Mouse (Mus musculus) granulocyte monocyte progenitor cell, adult 5-6 weeks (primary cell): ENCODE results near the gene Lgals4. TPM values are rescaled to one million over a fixed set of nuclear protein-coding genes. Genes with fewer than 3 reads are reported as not detected.
"Not testable (repeated sequence)": the region's sequence is repeated elsewhere in the genome, so short reads cannot be mapped to it uniquely, and the experiment has no call there.

Source experiments
- ATAC-seq: replicated peaks from 2 replicates; pipeline ENCODE4 v1.8.0; 2016; ENCODE audit warnings: mild to moderate bottlenecking, moderate TSS enrichment, inconsistent platforms; ENCODE audit not compliant: poor library complexity, severe bottlenecking
- total RNA-seq, 2 experiments: library from RNA; stranded (forward) in 1 of 2; stranded (reverse) in 1 of 2; fragments of 200-712, 200-1000 nt in 1 of 2; fragments of >200 nt in 1 of 2; fragmentation: Nextera tagmentation in 1 of 2; gene quantifications; 2 replicates each; pipeline ENCODE4 v1.2.3; 2014 to 2017

The Lgals4 gene
- total RNA-seq, 2 experiments from 2014 or later = 3.9 to 20.8 TPM

DNA sequence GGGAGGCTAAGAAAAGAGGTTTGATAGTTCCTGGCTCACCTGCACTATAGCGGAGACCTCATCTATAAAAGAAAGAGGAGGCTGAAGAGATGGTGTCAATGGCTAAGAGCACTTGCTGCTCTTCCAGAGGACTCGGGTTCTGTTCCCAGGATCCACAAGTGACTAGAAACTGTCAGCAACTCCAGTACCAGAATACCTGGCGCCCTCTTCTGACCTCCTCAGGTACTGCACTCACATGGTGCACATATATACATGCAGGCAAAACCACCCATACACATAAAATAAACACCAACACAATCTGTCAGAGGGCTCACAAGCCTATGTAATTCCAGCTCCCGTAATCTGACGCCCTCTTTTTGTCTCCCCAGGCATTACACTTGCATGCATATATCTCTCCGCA is 27.2 kb downstream of the Lgals4 start:
- no peak for ATAC-seq

DNA sequence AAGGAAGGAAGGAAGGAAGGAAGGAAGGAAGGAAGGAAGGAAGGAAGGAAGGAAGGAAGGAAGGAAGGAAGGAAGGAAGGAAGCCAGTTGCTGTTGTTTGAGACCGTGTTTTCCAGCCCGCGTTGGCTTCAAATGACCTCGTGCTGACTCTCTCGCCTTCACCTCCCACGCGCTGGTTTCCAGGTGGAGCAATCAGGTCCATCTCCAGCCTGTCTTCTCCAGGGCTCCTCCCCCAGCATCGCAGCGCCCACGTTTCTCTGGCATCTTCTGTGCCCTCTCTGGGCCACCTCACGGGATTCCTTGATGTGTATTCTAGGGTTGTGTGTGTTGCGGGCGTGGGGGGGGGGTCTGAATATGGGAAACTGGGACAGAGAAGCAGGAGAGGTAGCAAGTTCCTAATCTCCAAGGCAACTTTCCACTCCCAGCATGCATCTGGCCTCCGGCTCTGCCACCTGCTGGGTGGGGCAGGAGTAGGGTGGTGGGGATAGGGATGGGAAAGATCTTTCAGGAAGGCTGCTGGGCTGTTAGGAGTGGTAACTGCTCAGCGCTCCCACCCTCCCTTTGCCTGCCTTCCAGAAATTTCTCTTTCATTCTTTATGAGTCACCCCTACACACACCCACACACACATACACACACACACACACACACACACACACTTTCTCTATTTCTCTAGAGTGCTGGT is 29.3 kb downstream of the Lgals4 start:
- no peak for ATAC-seq

DNA sequence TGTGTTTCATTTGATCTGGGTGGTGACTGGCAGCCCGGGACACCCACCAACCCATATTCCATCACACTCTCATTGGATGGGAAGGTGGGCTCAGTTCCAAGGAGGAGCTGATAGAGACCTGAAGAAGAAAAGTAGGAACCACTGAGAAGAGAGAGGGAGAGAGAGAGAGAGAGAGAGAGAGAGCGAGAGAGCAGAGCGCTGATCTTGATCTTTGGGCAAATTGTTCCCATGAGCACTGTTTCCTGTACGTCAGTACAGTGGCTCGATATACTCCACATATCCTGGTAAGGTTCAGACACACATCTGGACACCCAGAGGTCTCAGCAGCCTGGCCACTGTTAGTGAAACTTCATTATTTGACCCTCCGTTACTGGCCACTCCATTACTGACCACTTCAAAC is 29.9 kb downstream of the Lgals4 start, which contains the start of gene Lgals7:
TSS of gene Lgals7 (plus strand) at position 314 of the 400 bp plus-strand sequence.
- ATAC-seq = no peak

- ATAC-seq = no peak
Observed at GRCm38 (mm10) chr7:28864288-28864750, 30.7 kb downstream of the Lgals4 start.

- ATAC-seq = peak; percentile 93
Observed at GRCm38 (mm10) chr7:28865481-28866300, 32.0 kb downstream of the Lgals4 start.

DNA sequence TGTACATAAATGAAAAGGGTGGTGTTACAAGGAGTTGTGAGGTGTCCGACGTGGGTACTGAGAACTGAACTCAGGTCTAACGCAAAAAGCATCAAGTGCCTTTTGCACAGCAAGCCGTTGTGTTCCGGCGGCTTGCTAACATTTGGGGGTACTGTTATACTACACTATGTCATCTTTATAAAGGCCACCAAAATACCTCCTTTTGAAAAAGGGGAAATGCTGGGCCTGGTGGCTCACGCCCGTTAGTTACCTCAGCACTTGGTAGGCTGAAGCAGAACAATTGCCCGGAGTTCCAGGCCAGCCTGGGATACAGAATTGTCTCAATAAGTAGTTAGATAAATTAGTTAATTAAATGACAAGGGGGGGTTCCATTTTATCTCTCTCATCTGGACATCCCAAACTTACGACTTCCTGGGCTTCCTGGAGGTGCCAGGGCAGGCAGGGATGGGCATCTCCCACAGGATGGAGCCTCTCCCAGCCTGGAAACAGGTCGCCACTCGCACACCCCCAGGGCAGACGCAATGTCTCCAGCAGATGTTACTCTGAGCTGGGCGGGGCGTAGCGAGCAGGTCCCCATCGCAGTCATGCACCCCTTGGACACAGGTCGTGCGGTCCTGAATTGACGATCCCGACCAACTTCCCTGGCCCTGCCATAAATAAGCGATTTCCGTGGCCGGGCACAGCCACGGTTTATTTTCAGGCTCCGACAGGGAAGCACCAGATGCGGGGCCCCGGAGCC is 33.3 kb downstream of the Lgals4 start:
- no peak for ATAC-seq

DNA sequence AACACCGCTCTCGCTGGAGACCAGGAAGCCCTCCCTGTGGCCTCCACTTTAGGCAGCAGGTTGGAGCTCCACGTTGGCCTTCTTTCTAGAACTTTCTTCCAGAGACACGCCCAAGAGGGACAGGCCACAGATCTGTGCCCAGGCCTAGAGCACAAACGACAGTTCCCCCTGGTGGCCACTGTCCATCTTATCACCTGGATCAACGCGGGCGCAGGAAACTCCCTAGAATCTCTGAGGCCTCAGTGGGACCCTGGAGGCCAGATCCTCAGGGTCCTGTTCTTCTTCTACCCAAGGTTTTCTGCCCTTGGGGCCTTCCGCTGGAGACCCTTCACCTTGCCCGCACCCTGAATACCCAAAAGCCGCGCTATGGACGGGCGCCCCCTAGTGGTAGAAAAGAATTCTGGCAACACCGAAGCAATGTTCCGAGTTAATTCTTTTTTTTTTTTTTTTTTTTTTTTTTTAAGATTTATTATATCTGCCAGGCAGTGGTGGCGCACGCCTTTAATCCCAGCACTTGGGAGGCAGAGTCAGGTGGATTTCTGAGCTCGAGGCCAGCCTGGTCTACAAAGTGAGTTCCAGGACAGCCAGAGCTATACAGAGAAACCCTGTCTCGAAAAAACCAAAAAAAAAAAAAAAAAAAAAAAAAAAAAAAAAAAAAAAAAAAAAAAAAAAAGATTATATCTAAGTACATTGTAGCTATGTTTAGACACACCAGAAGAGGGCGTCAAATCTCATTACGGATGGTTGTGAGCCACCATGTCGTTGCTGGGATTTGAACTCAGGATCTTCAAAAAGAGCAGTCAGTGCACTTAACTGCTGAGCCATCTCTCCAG is 34.1 kb downstream of the Lgals4 start:
- ATAC-seq = peak; percentile 52

DNA sequence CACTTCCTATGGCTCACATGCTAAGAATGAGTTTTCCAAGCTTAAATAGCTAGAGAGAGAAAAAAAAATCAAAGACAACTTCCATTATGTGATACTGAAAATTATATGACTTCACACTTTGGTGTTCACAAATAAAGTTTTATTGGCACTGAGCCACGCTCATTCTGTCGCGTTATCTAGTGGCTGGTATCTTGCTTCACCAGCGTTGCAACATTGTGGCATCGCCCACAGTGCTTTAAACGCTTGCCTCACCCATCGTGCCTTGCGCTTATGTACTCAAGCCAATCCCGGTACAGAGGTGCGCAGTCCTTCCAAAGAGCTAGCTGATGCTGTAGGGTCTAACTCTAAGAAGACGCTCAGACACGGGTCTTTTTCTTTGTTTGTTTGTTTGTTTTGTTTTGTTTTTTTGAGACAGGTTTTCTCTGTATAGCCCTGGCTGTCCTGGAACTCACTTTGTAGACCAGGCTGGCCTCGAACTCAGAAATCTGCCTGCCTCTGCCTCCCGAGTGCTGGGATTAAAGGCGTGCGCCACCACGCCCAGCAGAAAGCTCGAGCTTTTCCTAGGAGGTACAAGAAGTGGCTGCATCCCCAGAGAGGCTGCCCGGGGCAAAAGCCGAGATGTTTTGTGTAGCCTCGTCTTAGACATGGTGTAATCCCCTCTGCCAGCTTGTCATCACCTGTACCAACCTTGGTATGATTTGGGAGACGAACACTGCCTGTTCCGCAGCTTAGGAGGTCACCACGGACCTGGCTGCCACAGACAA is 37.4 kb downstream of the Lgals4 start:
- ATAC-seq = peak; percentile 76

- ATAC-seq = no peak
Observed at GRCm38 (mm10) chr7:28874565-28874964, 40.9 kb downstream of the Lgals4 start.

DNA sequence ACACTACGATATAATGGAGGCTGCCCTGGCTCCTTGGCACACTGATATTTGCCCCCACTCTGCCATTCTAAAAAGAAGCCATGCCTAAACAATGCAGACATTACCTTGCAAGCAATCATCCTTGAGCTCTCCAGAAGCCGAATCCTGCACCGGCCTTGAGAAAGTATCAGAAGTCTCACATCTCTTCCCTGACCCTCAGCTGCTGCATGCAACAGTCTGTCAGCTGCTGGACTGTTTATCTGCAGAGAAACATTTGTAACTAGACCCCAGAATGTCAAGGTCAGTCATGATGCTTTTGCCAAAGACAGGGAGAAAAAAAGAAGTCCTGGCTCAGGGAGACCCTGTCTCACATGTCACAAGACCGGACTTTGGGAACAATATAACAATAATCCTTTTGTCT is 42.4 kb downstream of the Lgals4 start:
- ATAC-seq = no peak

- ATAC-seq = no peak
Observed at GRCm38 (mm10) chr7:28877155-28877554, 43.5 kb downstream of the Lgals4 start.

DNA sequence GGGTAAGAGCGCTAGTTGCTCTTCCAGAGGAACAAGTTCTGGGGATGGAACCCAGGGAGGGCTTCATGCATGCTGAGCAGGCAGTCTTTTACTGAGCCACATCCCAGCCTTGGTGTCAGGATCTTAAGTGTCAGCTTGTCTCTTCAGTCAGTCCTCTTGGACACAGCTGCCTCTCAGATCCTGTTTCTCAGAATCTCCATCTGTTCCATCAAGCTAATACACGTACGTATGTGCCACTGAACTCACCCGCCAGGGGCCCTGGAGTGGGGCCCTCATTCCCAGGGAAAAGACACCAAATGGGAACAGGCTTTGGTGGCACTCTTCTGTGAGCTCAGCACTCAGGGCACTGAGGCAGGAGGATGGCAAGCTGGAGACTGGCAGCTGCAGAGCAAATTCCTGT is 44.2 kb downstream of the Lgals4 start:
- no peak for ATAC-seq

DNA sequence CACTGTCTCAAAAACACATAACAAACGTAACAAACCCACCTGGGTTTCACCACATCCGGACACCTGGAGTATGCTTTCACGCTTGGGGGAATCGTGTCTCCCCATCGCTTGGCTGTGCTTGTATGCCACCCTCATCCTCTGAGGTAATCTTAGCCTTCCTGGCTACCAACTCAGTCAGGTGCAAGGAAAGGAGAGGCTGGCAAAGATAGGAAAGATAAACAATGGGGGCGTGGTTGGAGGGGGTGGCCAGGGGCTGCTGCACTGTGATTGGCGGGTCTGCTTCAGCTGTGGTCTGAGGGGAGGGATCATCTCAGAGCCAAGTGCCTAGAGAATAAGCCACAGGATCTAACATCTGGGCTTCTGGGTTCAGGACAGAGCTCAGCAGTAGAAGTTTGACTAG is 46.0 kb downstream of the Lgals4 start:
- no peak for ATAC-seq

- ATAC-seq = no peak
Observed at GRCm38 (mm10) chr7:28880554-28880953, 46.9 kb downstream of the Lgals4 start.

DNA sequence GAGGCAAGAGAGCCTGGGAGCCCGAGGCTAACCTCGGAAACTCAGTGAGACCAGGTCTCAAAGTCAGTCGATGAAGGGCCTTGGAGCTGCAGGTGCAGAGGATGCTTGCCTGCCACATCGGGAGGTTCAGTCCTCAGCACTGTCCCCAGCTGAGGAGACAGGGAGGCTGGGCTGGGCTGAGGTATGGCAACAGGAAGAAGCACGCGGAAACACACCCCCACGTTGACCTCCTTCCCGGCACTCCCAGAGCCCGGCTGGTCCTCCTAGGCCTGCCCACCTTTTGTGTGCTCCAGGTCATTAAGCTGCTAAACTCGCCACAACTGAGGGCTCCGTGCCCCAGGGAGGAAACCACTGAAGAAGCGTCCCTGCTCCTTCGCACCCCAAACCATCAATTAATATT is 47.5 kb downstream of the Lgals4 start, which contains the start of gene Capn12:
TSS of gene Capn12 (plus strand) at position 224 of the 400 bp plus-strand sequence.
- ATAC-seq = no peak

DNA sequence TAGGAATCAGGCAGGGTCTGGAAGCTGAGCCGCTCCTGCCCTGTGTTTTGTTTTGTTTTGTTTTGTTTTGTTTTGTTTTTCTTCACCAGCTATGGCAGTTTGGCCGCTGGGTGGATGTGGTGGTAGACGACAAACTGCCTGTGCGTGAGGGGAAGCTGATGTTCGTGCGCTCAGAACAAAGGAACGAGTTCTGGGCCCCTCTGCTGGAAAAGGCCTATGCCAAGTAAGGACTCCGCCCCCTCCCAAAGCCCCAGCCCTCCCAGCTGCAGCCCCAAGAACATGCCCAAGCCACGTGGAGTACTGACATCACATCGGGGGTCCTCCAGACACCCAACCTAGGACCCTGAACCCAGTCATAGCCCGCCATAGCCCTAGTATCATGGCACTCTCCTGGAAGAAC is 49.4 kb downstream of the Lgals4 start:
- ATAC-seq = no peak

DNA sequence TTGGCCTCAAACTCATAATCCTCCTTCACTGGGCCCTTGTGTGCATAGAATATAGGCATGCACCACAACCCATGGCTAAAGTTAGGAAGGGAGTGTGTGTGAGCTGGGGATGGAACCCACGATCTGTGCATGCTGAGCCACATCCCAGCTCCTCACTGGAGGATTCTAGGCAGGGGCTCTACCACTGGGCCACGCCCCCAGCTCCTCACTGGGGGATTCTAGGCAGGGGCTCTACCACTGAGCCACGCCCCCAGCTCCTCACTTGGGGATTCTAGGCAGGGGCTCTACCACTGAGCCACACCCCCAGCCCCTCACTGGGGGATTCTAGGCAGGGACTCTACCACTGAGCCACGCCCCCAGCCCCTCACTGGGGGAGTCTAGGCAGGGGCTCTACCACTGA is 50.0 kb downstream of the Lgals4 start:
- not testable (repeated sequence) for ATAC-seq

DNA sequence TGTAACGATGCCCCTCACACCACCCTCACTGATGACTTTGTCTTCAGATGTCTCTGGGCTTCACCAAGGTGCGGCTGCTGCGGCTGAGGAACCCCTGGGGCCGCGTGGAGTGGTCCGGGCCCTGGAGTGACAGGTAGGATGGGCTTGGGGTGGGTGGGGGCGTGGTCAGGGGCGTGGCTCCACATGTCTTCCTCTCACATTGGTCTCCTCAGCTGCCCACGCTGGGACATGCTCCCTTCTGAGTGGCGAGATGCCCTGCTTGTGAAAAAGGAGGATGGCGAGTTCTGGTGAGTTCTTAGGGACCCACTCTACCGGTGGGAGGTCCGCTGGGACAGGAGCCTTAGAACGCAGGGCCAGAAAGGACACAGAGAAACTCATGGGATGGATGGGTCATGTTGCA is 52.8 kb downstream of the Lgals4 start:
- no peak for ATAC-seq

- ATAC-seq = no peak
Observed at GRCm38 (mm10) chr7:28888701-28889161, 55.1 kb downstream of the Lgals4 start.
